Mouse (Mus musculus): ENCODE results near the gene Men1. TPM values are rescaled to one million over a fixed set of nuclear protein-coding genes. Genes with fewer than 3 reads are reported as not detected.

The Men1 gene
- polyA plus RNA-seq, 1 experiment from 2014 or later: 36.1 TPM

DNA sequence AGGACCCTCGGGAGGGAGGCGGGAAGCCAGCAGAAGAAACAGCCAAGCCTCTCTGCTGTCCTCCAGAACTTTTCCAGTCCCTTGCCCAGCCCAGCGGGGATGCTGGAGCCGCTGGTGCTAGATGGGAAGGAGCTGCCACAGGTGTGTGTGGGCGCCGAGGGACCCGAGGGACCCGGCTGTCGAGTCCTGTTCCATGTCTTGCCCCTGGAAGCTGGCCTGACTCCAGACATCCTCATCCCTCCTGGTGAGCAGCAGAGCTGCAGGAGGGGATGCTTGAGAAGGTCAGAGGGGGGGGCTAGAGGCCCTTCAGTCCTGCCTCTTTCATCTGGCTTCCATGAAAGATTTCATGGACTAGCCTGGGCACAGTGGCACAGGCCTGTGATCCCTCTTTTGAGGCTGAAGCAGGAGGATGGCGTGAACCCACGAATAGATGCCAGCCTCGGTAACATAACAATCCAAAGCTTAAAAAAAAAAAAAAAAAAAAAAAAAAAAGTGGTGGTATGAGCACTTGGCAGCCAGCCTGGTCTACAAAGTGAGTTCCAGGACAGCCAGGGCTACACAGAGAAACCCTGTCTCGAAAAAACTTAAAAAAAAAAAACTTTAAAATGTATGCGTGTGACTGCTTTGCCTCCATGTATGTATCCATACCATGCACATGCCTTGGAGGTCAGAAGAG, 16.8 kb downstream of the Men1 start:
- H3K4me3 ChIP-seq: no peak overlapping the region
- peaks cover 7% of the 10 kb centered on the region; the same call in 1 of the 2 replicates for H3K36me3 ChIP-seq
- no peak overlapping the region for H3K4me2 ChIP-seq
- ATAC-seq (replicated peaks; ENCODE audit: insufficient number of reproducible peaks, insufficient read depth, low FRiP score, low read depth): no peak
- H3K4me1 ChIP-seq (replicated peaks): peaks cover 23% of the 10 kb centered on the region
- WGBS: 55% methylated on average over 14 of the region's 14 CpGs
- no peak overlapping the region for H3K27ac ChIP-seq
- H3K9me3 ChIP-seq (replicated peaks): no peaks in the 10 kb centered on the region
- no peaks in the 10 kb centered on the region for H3K27me3 ChIP-seq
- H3K9ac ChIP-seq: no peak overlapping the region

DNA sequence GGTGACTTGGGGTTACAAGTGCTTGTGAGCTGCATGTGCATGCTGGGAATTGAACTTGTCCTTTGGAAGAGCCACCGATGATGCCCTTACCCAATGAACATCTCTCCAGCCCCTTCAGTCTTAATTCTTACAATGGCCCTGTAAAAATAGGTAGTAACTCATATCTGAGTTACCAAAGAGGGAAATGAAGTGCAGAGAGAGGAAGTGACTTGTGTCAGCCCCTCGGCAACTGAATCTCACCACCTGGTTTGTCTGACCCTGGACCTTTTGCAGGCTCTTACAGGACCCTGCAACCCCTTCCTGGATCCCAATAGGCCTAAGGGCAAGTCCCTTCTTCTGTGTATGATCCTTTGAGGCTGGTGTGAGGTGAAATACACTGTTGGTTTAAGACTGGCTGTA, 17.3 kb downstream of the Men1 start:
- Histone ChIP-seq H3K27me3 (no peaks in the 10 kb centered on the region), H3K4me2 (no peak overlapping the region), H3K4me1 (replicated peaks) (peaks cover 23% of the 10 kb centered on the region), H3K9ac (no peak overlapping the region), H3K27ac (no peak overlapping the region), H3K9me3 (replicated peaks) (no peaks in the 10 kb centered on the region), H3K36me3 (0 out of 2 replicates have a peak, but pooled peaks cover 4% of the 10 kb centered on the region), H3K4me3 (no peak overlapping the region)
- ATAC-seq (replicated peaks; ENCODE audit: insufficient number of reproducible peaks, insufficient read depth, low FRiP score, low read depth): no peak
- WGBS: 76% methylated on average over 2 of the region's 2 CpGs

DNA sequence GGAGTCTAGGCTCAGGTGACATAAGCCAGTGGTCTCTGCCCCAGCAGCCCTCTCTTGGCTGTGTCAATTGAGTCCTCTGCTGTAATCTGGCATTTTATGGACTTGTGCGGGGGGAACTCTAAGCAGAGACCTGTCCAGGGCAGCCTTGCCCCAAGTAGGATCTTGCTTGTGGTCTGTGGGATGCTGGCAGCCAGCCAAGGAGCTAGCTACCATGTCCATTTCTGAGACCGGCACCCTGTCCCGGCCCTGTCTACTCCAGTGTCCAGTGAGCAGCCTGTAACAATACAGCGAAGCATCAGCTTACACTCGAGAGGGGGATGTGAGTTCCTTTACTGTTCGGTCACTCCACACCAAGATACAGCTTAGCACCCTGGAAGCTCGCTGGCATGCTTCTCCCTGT, 19.3 kb downstream of the Men1 start:
- 59% methylated on average over 7 of the region's 7 CpGs for WGBS
- Histone ChIP-seq H3K4me2 (no peak overlapping the region), H3K27ac (no peak overlapping the region), H3K9ac (no peak overlapping the region), H3K9me3 (replicated peaks) (no peaks in the 10 kb centered on the region), H3K4me1 (replicated peaks) (peaks cover 16% of the 10 kb centered on the region; the same call in 1 of the 2 replicates), H3K27me3 (no peaks in the 10 kb centered on the region), H3K4me3 (no peak overlapping the region), H3K36me3 (0 out of 2 replicates have a peak, but pooled peaks cover 4% of the 10 kb centered on the region)
- ATAC-seq (replicated peaks; ENCODE audit: insufficient number of reproducible peaks, insufficient read depth, low FRiP score, low read depth): no peak

DNA sequence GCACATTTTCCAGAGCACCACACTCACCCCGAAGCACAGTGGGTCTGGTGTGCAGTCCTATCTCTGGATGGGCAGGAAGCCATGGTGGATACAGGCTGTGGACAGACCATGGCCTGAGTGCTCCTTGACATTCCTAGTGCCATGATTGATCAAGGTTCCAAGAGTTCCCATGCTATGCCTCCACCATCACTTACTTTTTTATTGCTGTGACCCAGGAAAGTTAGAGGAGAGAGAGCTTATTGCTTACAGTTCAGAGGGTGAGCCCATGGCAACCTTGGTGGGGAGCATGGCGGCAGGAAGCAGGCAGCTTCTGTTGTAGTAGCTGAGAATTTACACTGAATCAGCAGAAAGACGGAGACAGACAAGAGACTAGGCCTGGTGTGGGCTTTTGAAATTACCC, 26.5 kb downstream of the Men1 start:
- H3K27me3 ChIP-seq: no peaks in the 10 kb centered on the region
- H3K4me3 ChIP-seq: no peak overlapping the region
- no peaks in the 10 kb centered on the region for H3K9me3 ChIP-seq (replicated peaks)
- no peak overlapping the region for H3K9ac ChIP-seq
- peaks cover 12% of the 10 kb centered on the region for H3K36me3 ChIP-seq
- no peak overlapping the region for H3K4me2 ChIP-seq
- H3K4me1 ChIP-seq (replicated peaks): peaks cover 16% of the 10 kb centered on the region
- WGBS: 89% methylated on average over 3 of the region's 3 CpGs
- no peak overlapping the region for H3K27ac ChIP-seq
- no peak for ATAC-seq (replicated peaks; ENCODE audit: insufficient number of reproducible peaks, insufficient read depth, low FRiP score, low read depth)

DNA sequence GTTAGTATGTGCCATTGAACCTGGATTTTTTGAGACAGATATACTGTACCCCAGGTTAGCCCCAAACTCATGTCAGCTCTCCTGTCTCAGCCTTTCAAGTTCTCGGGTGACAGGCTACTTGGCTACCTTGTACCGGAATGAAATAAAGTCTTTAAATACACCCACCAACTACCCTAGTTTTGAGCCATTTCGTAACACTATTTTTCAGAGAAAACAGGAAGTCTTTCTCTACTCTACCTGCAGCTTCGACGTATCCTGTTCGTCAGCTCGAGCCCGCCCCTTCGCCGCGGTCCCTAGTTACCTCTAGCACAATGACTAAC, 28.3 kb downstream of the Men1 start:
- Histone ChIP-seq H3K4me1 (replicated peaks) (peaks cover 27% of the 10 kb centered on the region), H3K27ac (peak overlapping the region; percentile 99)

DNA sequence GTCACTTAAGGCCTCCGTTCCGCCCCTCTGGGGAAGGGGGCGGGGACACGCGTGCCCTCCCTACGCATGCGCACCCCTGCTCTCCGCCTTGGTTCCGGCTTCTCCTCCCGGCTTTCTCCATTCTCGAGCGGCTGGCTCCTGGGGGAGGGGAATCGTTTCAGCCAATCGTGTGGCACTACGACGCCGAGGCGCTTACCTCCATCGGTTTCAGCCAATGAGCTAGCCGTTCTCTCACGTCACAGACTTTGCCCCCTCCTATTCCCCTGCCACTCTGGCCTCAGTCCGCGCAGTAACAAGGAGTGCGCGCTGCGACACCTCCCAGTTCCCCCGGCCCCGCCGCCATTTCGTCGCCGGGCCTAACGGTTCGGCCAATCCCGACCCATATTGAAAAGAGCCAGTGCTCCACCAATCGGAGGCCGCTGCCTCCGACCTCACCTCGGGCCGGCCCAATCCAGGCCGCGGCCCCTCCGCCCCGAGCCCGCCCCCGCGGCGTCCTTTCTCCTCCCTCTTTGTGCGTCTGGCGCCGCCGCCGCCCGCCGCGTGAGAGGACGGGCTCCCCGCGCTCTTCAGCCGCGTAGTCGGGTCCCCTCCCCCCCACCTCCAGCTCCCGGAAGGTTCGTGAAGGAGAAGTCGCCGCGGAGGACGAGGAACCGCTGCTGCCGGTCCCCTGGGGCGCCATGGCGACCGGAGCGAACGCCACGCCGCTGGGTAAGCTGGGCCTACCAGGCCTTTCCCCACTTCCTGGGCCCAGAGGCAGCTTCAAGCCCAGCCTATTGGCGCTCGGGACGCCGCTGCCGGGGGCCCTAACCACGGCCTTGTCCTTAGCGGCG, 28.8 kb downstream of the Men1 start, which contains the start of gene Sf1:
TSS of gene Sf1 (plus strand) at position 280 of the 830 bp plus-strand sequence.
- Histone ChIP-seq H3K9ac (peak within 1 kb of the TSS; percentile 99), H3K4me2 (peak within 1 kb of the TSS; percentile 89), H3K4me3 (peak within 1 kb of the TSS; percentile 99), H3K4me1 (replicated peaks) (peaks cover 27% of the 10 kb centered on the region), H3K36me3 (peaks cover 35% of the 10 kb centered on the region), H3K27me3 (no peaks in the 10 kb centered on the region), H3K27ac (peak within 1 kb of the TSS; percentile 99), H3K9me3 (replicated peaks) (no peaks in the 10 kb centered on the region)
- ATAC-seq (replicated peaks; ENCODE audit: insufficient number of reproducible peaks, insufficient read depth, low FRiP score, low read depth): peak; percentile 98
- WGBS: 1% methylated on average over 85 of the region's 85 CpGs

More for the DNA sequence above, 28.3 kb downstream of the Men1 start:
- Histone ChIP-seq H3K27me3 (no peaks in the 10 kb centered on the region), H3K4me2 (peak overlapping the region; percentile 61), H3K9ac (peak overlapping the region; percentile 41), H3K9me3 (replicated peaks) (no peaks in the 10 kb centered on the region), H3K36me3 (peaks cover 29% of the 10 kb centered on the region), H3K4me3 (peak overlapping the region; percentile 99)
- ATAC-seq (replicated peaks; ENCODE audit: insufficient number of reproducible peaks, insufficient read depth, low FRiP score, low read depth): no peak
- 2% methylated on average over 11 of the region's 11 CpGs for whole genome bisulfite sequencing

DNA sequence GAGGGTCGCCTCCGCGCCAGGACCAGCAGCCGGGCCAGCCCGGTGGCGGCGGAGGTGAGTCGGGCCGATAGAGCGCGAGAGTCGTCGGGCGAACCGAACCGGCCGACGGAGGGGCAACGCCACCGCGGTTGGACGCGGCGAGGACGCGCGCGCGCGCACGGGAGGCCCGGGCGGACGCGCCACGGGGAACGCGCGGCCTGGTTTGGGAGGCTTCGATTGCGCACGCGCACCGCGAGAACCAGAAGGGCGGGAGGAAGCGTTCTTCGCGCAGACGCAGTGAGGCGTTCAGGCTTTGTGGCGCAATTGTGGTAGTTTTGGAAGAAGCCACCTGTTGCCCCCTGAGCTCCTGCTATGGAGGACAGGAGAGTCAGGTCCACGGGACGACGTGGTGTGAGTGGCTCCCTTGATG, 29.5 kb downstream of the Men1 start:
- under 1% methylated on average over 54 of the region's 55 CpGs for WGBS
- no peak for ATAC-seq (replicated peaks; ENCODE audit: insufficient number of reproducible peaks, insufficient read depth, low FRiP score, low read depth)
- H3K4me2 ChIP-seq: peak overlapping the region; percentile 89
- peak overlapping the region; percentile 99 for H3K4me3 ChIP-seq
- H3K4me1 ChIP-seq (replicated peaks): peaks cover 27% of the 10 kb centered on the region
- peaks cover 40% of the 10 kb centered on the region for H3K36me3 ChIP-seq
- no peaks in the 10 kb centered on the region for H3K9me3 ChIP-seq (replicated peaks)
- H3K27me3 ChIP-seq: no peaks in the 10 kb centered on the region
- peak overlapping the region; percentile 99 for H3K9ac ChIP-seq
- peak overlapping the region; percentile 99 for H3K27ac ChIP-seq

DNA sequence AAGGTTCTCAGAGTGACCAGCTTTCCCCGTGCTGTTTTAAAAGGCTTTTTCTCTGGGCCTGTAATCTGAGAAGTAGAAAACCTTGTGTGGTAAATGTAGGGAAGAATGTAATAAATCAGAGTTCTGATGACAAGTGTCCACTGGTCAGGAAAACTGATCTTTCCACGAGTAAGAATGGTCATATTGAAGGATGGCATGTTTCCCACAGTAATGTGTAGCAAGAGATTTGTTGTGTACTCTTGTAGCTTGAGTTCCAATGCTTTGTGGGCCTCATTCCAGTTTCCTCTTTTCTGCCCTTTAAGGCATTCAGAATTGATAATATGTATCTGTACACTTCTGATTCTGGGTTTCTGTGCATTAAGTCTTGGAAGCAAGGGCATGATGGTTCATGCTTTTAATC, 30.1 kb downstream of the Men1 start:
- Histone ChIP-seq H3K36me3 (peaks cover 46% of the 10 kb centered on the region), H3K9me3 (replicated peaks) (no peaks in the 10 kb centered on the region), H3K27me3 (no peaks in the 10 kb centered on the region), H3K4me1 (replicated peaks) (peaks cover 27% of the 10 kb centered on the region), H3K4me2 (peak overlapping the region; percentile 89), H3K27ac (peak overlapping the region; percentile 99), H3K9ac (peak overlapping the region; percentile 99), H3K4me3 (peak overlapping the region; percentile 99)
- WGBS: 0% methylated on average over 2 of the region's 2 CpGs
- ATAC-seq (replicated peaks; ENCODE audit: insufficient number of reproducible peaks, insufficient read depth, low FRiP score, low read depth): no peak

DNA sequence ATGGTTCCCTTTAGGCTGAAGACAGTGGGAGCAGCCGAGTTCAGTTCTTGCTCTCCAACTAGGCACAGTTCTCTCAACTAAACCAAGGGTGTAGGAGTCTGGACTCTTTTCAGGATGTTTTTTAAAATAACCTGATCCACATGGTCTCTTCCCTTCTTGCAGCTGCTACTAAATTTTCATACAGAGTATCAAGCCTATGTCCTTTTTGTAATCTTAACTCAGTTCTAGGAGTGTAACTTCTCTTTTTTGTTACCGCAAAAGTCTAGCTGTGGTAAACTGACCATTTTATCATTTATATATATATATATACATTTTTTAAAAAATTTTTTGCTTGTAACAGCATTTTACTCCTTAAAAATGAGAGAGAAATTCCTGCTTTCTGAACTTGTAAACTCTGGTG, 35.4 kb downstream of the Men1 start:
- Histone ChIP-seq H3K9me3 (replicated peaks) (no peaks in the 10 kb centered on the region), H3K4me3 (no peak overlapping the region), H3K27me3 (no peaks in the 10 kb centered on the region), H3K4me1 (replicated peaks) (peaks cover 28% of the 10 kb centered on the region), H3K36me3 (peaks cover 96% of the 10 kb centered on the region), H3K27ac (no peak overlapping the region), H3K9ac (no peak overlapping the region), H3K4me2 (no peak overlapping the region)
- 84% methylated on average over 2 of the region's 2 CpGs for WGBS
- no peak for ATAC-seq (replicated peaks; ENCODE audit: insufficient number of reproducible peaks, insufficient read depth, low FRiP score, low read depth)

DNA sequence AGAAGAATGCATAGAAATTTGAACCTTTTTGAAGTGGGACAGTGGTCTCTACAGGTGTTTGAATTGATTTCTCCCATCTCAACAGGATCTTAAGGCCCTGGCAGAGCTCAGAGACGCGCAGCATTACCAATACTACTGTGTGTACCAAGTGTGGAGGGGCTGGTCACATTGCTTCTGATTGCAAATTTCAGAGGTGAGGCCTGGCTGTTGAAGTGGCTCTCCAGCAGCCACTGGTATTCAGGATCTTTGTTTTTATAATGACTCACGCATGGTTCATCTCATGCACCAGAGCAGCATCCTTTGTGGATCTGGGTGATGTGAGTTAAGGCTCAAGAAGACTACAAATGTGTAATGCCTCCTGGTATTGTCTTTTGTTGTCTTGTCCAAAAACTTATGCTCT, 37.7 kb downstream of the Men1 start:
- no peaks in the 10 kb centered on the region for H3K9me3 ChIP-seq (replicated peaks)
- no peak for ATAC-seq (replicated peaks; ENCODE audit: insufficient number of reproducible peaks, insufficient read depth, low FRiP score, low read depth)

DNA sequence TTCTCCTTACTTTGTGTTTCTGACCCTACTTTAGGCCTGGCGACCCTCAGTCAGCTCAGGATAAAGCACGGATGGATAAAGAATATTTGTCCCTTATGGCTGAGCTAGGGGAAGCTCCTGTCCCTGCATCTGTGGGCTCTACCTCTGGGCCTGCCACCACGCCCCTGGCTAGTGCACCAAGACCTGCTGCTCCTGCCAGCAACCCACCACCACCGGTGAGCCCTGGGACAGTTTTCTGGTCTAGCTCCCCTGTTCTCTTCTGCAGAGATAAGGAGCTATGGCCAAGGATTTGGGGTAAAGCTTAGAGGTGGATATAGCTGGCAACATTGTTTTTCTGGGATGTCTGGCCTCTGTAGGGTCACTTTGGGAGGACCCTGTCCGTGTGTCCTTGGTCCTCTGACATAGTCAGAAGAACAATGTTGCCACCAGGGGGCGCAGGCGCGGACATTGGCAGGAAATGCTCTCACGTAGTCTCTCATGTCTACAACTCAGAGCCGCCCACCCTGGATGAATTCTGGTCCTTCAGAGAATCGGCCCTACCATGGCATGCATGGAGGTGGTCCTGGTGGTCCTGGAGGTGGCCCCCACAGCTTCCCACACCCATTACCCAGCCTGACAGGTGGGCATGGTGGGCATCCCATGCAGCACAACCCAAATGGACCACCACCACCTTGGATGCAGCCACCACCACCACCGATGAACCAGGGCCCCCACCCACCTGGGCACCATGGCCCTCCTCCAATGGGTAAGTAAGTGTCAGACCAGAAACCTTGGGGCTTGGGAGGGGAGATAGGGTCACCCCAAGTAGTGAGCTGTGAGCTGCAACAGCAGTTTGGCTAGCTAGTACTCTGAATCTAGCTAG, 39.0 kb downstream of the Men1 start:
- H3K4me2 ChIP-seq: no peak overlapping the region
- WGBS: 60% methylated on average over 12 of the region's 12 CpGs
- no peak overlapping the region for H3K4me3 ChIP-seq
- H3K36me3 ChIP-seq: peaks cover 98% of the 10 kb centered on the region
- no peaks in the 10 kb centered on the region for H3K9me3 ChIP-seq (replicated peaks)
- no peaks in the 10 kb centered on the region for H3K27me3 ChIP-seq
- H3K9ac ChIP-seq: no peak overlapping the region
- 0 out of 2 replicates have a peak, but pooled peaks have one; percentile 20 for ATAC-seq (replicated peaks; ENCODE audit: insufficient number of reproducible peaks, insufficient read depth, low FRiP score, low read depth)
- H3K27ac ChIP-seq: peak overlapping the region; percentile 31
- H3K4me1 ChIP-seq (replicated peaks): peaks cover 32% of the 10 kb centered on the region

More for the DNA sequence above, 37.7 kb downstream of the Men1 start:
- no peak overlapping the region for H3K4me3 ChIP-seq
- H3K4me2 ChIP-seq: no peak overlapping the region
- 90% methylated on average over 3 of the region's 3 CpGs for WGBS
- H3K36me3 ChIP-seq: peaks cover 98% of the 10 kb centered on the region
- H3K4me1 ChIP-seq (replicated peaks): peaks cover 27% of the 10 kb centered on the region
- no peaks in the 10 kb centered on the region for H3K27me3 ChIP-seq
- H3K27ac ChIP-seq: no peak overlapping the region
- no peak overlapping the region for H3K9ac ChIP-seq
